Mouse (Mus musculus) liver, postnatal 0 days (tissue): ENCODE measurements around the gene Fam126a.

Source experiments
- CTCF ChIP-seq: sonication (generic); IDR thresholded peaks from 2 replicates; pipeline ENCODE4 v1.5.1; 2016; ENCODE audit warnings: antibody characterized with exemption, low read depth
- EP300 ChIP-seq: IDR thresholded peaks from 2 replicates; pipeline ENCODE4 v1.6.1; 2016; ENCODE audit warnings: antibody characterized with exemption, low read depth, mild to moderate bottlenecking

GRCm38 (mm10) chr5:24063545-24063944 lies 33.1 kb upstream of the Fam126a start:
- TF ChIP-seq CTCF: no peak
- no peak for TF ChIP-seq EP300
